Mouse (Mus musculus) adrenal gland, adult 8-10 months (tissue): ENCODE measurements around the gene H1fnt. TPM values are rescaled to one million over a fixed set of nuclear protein-coding genes. Genes with fewer than 3 reads are reported as not detected.

Source experiments
- DNase-seq: peaks from one replicate; pipeline ENCODE4 v3.0.0; 2022
- total RNA-seq, 4 experiments: library from RNA; stranded (reverse); gene quantifications; 2 replicates each; pipeline ENCODE4 v1.2.4; 2022

Gene H1fnt
- total RNA-seq, result not detected

GRCm38 (mm10) chr15:98257193-98257592, at the start of gene H1fnt:
H1fnt (minus strand) TSS chr15:98257293.
- no peak for DNase-seq

- peak; percentile 17 for DNase-seq
These were observed 38.8 kb upstream of the H1fnt start, which contains the start of gene Zfp641 for GRCm38 (mm10) chr15:98295628-98296551. Zfp641 (minus strand) TSS chr15:98296161.

GRCm38 (mm10) chr15:98293651-98294050, 36.6 kb upstream of the H1fnt start:
- no peak for DNase-seq

GRCm38 (mm10) chr15:98288566-98288965, 31.5 kb upstream of the H1fnt start:
- DNase-seq, result no peak

- no peak for DNase-seq
These were observed 29.3 kb upstream of the H1fnt start for GRCm38 (mm10) chr15:98286418-98286817.

- no peak for DNase-seq
These were observed 683 bp upstream of the H1fnt start for GRCm38 (mm10) chr15:98257776-98258175.

- DNase-seq, result peak; percentile 10
These were observed 822 bp downstream of the H1fnt start for GRCm38 (mm10) chr15:98256271-98256670.

- no peak for DNase-seq
These were observed 21.7 kb downstream of the H1fnt start for GRCm38 (mm10) chr15:98235442-98235841.

- no peak for DNase-seq
These were observed 22.7 kb downstream of the H1fnt start, which contains the start of gene Olfr286 for GRCm38 (mm10) chr15:98234350-98234749. Olfr286 (minus strand) TSS chr15:98234450.

GRCm38 (mm10) chr15:98226096-98226495, 31.0 kb downstream of the H1fnt start:
- DNase-seq, result no peak

- no peak for DNase-seq
These were observed 31.5 kb downstream of the H1fnt start for GRCm38 (mm10) chr15:98225610-98226009.

- no peak for DNase-seq
These were observed 34.7 kb downstream of the H1fnt start for GRCm38 (mm10) chr15:98222377-98222776.

GRCm38 (mm10) chr15:98220877-98221276, 36.2 kb downstream of the H1fnt start, which contains the start of the genes Gm44579 and Olfr287:
Gm44579 (minus strand) TSS chr15:98220977.
Olfr287 (minus strand) TSS chr15:98221056.
- DNase-seq, result no peak

- DNase-seq, result no peak
These were observed 43.0 kb downstream of the H1fnt start for GRCm38 (mm10) chr15:98214130-98214529.

GRCm38 (mm10) chr15:98213336-98213870, 43.7 kb downstream of the H1fnt start:
- DNase-seq, result peak; percentile 5

GRCm38 (mm10) chr15:98209676-98210075, 47.4 kb downstream of the H1fnt start:
- DNase-seq, result no peak

Other genes starting within 250 kb of the H1fnt start
- gene Pfkm, start 164.7 kb downstream of the H1fnt start, total RNA-seq, result 100 to 1,000 TPM in 2 of 4 experiments, 10 to 100 TPM in 2; 73.8 to 119 (median 95.8) TPM
- gene Senp1, start 163.5 kb downstream of the H1fnt start, total RNA-seq, result 10 to 100 TPM; 17.8 to 24.9 (median 20.1) TPM
- 10 to 100 TPM; 39.6 to 49.2 (median 43.8) TPM for gene Asb8, start 91.7 kb downstream of the H1fnt start, total RNA-seq
- gene Ccdc184, start 90.1 kb downstream of the H1fnt start, total RNA-seq, result 1 to 10 TPM in 2 of 4 experiments, under 1 TPM in 2; 0.59 to 1.3 (median 1.0) TPM
- gene Olfr288, start 61.8 kb downstream of the H1fnt start, total RNA-seq, result not detected
- gene Gm44579, start 36.3 kb downstream of the H1fnt start, total RNA-seq, result not detected
- under 1 TPM in 1 of 4 experiments, not detected in 3; 0.38 TPM for gene Olfr287, start 36.2 kb downstream of the H1fnt start, total RNA-seq
- not detected for gene Olfr286, start 22.8 kb downstream of the H1fnt start, total RNA-seq
- 1 to 10 TPM; 3.9 to 7.8 (median 6.5) TPM for gene Zfp641, start 38.9 kb upstream of the H1fnt start, total RNA-seq
- not detected for gene Olfr285, start 60.1 kb upstream of the H1fnt start, total RNA-seq
- not detected for gene Olfr284, start 83.7 kb upstream of the H1fnt start, total RNA-seq
- gene Olfr283, start 123.7 kb upstream of the H1fnt start, total RNA-seq, result not detected
- gene Olfr282, start 173.9 kb upstream of the H1fnt start, total RNA-seq, result not detected
- not detected for gene Olfr281, start 195.3 kb upstream of the H1fnt start, total RNA-seq
- gene OR5BS1P, start 212.6 kb upstream of the H1fnt start, total RNA-seq, result not detected
- not detected for gene Lalba, start 225.4 kb upstream of the H1fnt start, total RNA-seq
- not detected for gene Olfr279, start 235.1 kb upstream of the H1fnt start, total RNA-seq